Mouse (Mus musculus): ENCODE results near the gene Olfr263. TPM values are rescaled to one million over a fixed set of nuclear protein-coding genes. Genes with fewer than 3 reads are reported as not detected.
"Not testable (repeated sequence)": the region's sequence is repeated elsewhere in the genome, so short reads cannot be mapped to it uniquely, and the experiment has no call there.

Olfr263 gene
- polyA plus RNA-seq (2016; fragmentation: Nextera tagmentation; extraction: Ambion mirVana) = not detected in 2 replicates

GRCm38 (mm10) chr13:21129339-21129738 is at the start of gene Olfr263:
Gene Olfr263 (plus strand): TSS chr13:21129639.
- H3K9me3 ChIP-seq (replicated peaks); H3K27ac ChIP-seq (replicated peaks); H3K36me3 ChIP-seq; H3K4me1 ChIP-seq; DNase-seq (ENCODE audit: low spot score); H3K27me3 ChIP-seq (ENCODE audit: low read depth, poor library complexity, severe bottlenecking); H3K4me3 ChIP-seq: not testable (repeated sequence)
- 85% methylated on average over 3 of the region's 3 CpGs for WGBS

- Histone ChIP-seq H3K36me3 (no peaks in the 10 kb centered on the region), H3K4me3 (no peak overlapping the region), H3K4me1 (no peaks in the 10 kb centered on the region), H3K27me3 (ENCODE audit: low read depth, poor library complexity, severe bottlenecking) (no peaks in the 10 kb centered on the region), H3K9me3 (replicated peaks) (no peaks in the 10 kb centered on the region), H3K27ac (replicated peaks) (no peak overlapping the region)
- 88% methylated on average over 2 of the region's 2 CpGs for WGBS
- DNase-seq (ENCODE audit: low spot score) = no peak
These were observed 46.8 kb upstream of the Olfr263 start for GRCm38 (mm10) chr13:21082686-21083085.

DNA sequence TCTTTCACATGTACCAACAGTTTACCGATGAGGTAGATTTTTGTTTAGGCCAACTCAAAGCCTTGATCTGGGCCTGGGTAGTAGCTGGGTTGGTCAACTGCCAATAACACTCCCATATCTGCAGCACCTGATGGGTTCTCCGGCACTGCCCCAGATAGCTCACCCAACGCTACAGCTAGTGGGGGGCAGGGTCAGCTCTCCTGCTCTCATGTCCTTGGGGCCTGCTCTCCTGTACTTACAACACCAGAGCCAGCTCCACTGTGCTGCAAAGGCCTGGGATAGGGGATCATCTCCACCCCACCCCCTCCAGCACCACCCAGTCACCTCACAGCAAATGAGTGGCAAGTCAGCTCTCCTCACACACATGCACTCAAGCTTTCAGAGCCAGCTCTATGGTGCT is 19.7 kb upstream of the Olfr263 start:
- Histone ChIP-seq H3K27ac (replicated peaks) (no peak overlapping the region), H3K4me3 (no peak overlapping the region), H3K27me3 (ENCODE audit: low read depth, poor library complexity, severe bottlenecking) (no peaks in the 10 kb centered on the region), H3K4me1 (no peaks in the 10 kb centered on the region), H3K9me3 (replicated peaks) (no peaks in the 10 kb centered on the region), H3K36me3 (no peaks in the 10 kb centered on the region)
- no peak for DNase-seq (ENCODE audit: low spot score)
- WGBS = 92% methylated on average over 3 of the region's 3 CpGs

DNA sequence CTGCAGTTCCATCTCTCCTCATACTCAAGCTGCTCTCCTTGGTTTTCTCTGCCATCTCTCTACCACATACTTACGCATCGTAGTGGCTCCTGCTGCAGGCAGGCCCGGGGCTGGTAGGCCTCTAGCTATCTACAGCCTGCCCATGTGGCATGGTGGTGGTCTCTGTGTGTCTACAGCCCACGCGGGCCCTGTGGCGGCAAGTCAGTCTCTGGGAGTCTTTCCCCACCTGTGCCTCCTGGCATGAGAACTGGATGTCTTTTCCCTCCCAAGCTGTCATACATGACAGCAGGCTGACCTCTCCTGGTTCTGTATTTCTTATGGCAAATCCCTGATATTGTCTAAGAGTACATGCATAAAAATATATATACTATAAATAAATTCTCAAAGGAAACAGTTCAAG is 19.0 kb upstream of the Olfr263 start:
- DNase-seq (ENCODE audit: low spot score) = no peak
- no peaks in the 10 kb centered on the region for H3K27me3 ChIP-seq (ENCODE audit: low read depth, poor library complexity, severe bottlenecking)
- no peak overlapping the region for H3K27ac ChIP-seq (replicated peaks)
- H3K9me3 ChIP-seq (replicated peaks) = no peaks in the 10 kb centered on the region
- 94% methylated on average over 6 of the region's 6 CpGs for WGBS
- no peak overlapping the region for H3K4me3 ChIP-seq
- no peaks in the 10 kb centered on the region for H3K4me1 ChIP-seq
- no peaks in the 10 kb centered on the region for H3K36me3 ChIP-seq

DNA sequence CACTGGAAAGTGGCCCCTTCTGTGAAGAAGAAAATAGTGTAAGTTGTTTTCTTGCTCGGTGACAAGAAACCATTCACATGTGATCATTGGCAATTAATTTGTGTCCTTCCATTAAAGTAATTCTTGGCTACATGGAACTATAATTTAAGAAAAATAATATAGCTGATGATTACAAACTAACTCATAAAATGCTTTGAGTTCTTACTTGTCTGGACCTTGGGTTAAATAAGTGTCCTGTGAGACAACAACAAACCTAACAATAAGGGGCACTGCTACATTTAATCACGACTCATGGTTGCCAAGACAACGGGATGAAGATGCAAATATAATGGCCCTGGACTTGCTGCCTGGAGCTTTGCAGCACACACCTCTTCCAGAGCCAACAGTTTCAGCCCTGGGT is 18.3 kb upstream of the Olfr263 start, which contains the start of gene Olfr1369-ps1:
Gene Olfr1369-ps1, plus strand, starts transcription at position 301 of the 400 bp plus-strand sequence.
- H3K27me3 ChIP-seq (ENCODE audit: low read depth, poor library complexity, severe bottlenecking); H3K27ac ChIP-seq (replicated peaks); H3K4me1 ChIP-seq: not testable (repeated sequence)

DNA sequence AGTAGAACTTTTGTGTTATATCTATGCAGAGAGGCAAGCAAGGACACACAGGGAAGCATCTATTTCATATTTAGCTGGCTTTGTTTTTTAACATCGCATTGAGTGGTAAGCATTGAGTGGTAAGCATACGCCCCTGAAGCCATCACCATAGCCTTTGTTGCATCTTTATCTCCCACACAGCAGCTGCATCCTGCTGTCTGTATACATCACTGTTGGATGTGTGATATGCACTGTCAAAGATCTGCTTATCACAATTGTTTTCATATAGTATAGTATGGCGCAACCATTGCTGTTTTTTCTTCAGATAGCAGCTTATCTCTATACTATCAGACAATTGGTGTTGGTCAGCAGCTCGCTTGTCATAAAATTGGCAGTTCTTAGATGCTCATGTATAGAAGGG is 15.3 kb upstream of the Olfr263 start:
- Histone ChIP-seq H3K4me1 (no peaks in the 10 kb centered on the region), H3K36me3 (no peaks in the 10 kb centered on the region), H3K27ac (replicated peaks) (no peak overlapping the region), H3K9me3 (replicated peaks) (no peaks in the 10 kb centered on the region), H3K27me3 (ENCODE audit: low read depth, poor library complexity, severe bottlenecking) (no peaks in the 10 kb centered on the region), H3K4me3 (no peak overlapping the region)
- no peak for DNase-seq (ENCODE audit: low spot score)
- WGBS = 89% methylated on average over 4 of the region's 4 CpGs

More for the DNA sequence above, 18.3 kb upstream of the Olfr263 start, which contains the start of gene Olfr1369-ps1:
- H3K9me3 ChIP-seq (replicated peaks); H3K36me3 ChIP-seq; DNase-seq (ENCODE audit: low spot score); H3K4me3 ChIP-seq: not testable (repeated sequence)
- 77% methylated on average over 3 of the region's 3 CpGs for WGBS

GRCm38 (mm10) chr13:21142421-21142820 is 13.0 kb downstream of the Olfr263 start:
- no peaks in the 10 kb centered on the region for H3K4me1 ChIP-seq
- no peak overlapping the region for H3K27ac ChIP-seq (replicated peaks)
- no peak for DNase-seq (ENCODE audit: low spot score)
- no peaks in the 10 kb centered on the region for H3K27me3 ChIP-seq (ENCODE audit: low read depth, poor library complexity, severe bottlenecking)
- H3K36me3 ChIP-seq = no peaks in the 10 kb centered on the region
- no peak overlapping the region for H3K4me3 ChIP-seq
- H3K9me3 ChIP-seq (replicated peaks) = no peaks in the 10 kb centered on the region
- 49% methylated on average over 8 of the region's 8 CpGs for WGBS

DNA sequence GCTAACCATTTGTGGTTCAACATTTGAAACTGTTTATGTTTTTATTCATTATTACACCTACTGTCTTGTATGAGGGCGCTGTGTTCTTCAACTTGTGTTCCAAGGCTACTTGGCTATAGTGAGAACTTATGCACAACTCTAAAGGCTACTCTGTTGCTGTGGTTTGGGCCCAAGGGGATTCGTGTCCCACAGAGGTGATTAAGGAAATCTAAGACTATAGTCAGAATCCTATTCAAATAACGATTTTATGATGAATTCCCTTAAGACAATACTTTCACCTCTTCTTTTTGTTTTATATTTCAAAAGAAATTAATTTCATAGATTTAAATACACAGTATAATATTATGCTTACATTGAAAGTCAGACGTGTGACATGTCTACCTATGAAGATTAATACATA is 16.3 kb downstream of the Olfr263 start, which contains the start of gene Olfr1368:
Gene Olfr1368, minus strand, starts transcription at position 101 of the 400 bp plus-strand sequence.
- Histone ChIP-seq H3K27me3 (ENCODE audit: low read depth, poor library complexity, severe bottlenecking) (no peaks in the 10 kb centered on the region), H3K4me1 (no peaks in the 10 kb centered on the region), H3K9me3 (replicated peaks) (no peaks in the 10 kb centered on the region), H3K27ac (replicated peaks) (no peak within 1 kb of the TSS), H3K36me3 (no peaks in the 10 kb centered on the region), H3K4me3 (no peak within 1 kb of the TSS)
- DNase-seq (ENCODE audit: low spot score) = no peak
- 76% methylated on average over 4 of the region's 4 CpGs for WGBS

- H3K27me3 ChIP-seq (ENCODE audit: low read depth, poor library complexity, severe bottlenecking) = peaks cover 3% of the 10 kb centered on the region; the same call in 1 of the 2 replicates
These were observed 26.4 kb downstream of the Olfr263 start for GRCm38 (mm10) chr13:21155888-21156287.

GRCm38 (mm10) chr13:21158071-21158470 is 28.6 kb downstream of the Olfr263 start:
- 2% methylated on average over 9 of the region's 9 CpGs for WGBS
- no peak for DNase-seq (ENCODE audit: low spot score)
- Histone ChIP-seq H3K27me3 (ENCODE audit: low read depth, poor library complexity, severe bottlenecking) (peaks cover 3% of the 10 kb centered on the region; the same call in 1 of the 2 replicates), H3K9me3 (replicated peaks) (no peaks in the 10 kb centered on the region), H3K36me3 (no peaks in the 10 kb centered on the region), H3K4me1 (peaks cover 11% of the 10 kb centered on the region), H3K4me3 (peak overlapping the region; percentile 67), H3K27ac (replicated peaks) (no peak overlapping the region)

More at GRCm38 (mm10) chr13:21155888-21156287, 26.4 kb downstream of the Olfr263 start:
- H3K27ac ChIP-seq (replicated peaks) = no peak overlapping the region
- H3K9me3 ChIP-seq (replicated peaks) = no peaks in the 10 kb centered on the region
- DNase-seq (ENCODE audit: low spot score) = no peak
- WGBS = 82% methylated on average over 5 of the region's 5 CpGs
- peaks cover 9% of the 10 kb centered on the region for H3K4me1 ChIP-seq
- no peaks in the 10 kb centered on the region for H3K36me3 ChIP-seq
- H3K4me3 ChIP-seq = no peak overlapping the region

GRCm38 (mm10) chr13:21158785-21159474 is 29.5 kb downstream of the Olfr263 start:
- DNase-seq (ENCODE audit: low spot score) = peak; percentile 89
- Histone ChIP-seq H3K4me3 (peak overlapping the region; percentile 67), H3K27ac (replicated peaks) (no peak overlapping the region), H3K9me3 (replicated peaks) (no peaks in the 10 kb centered on the region), H3K36me3 (no peaks in the 10 kb centered on the region), H3K27me3 (ENCODE audit: low read depth, poor library complexity, severe bottlenecking) (peaks cover 3% of the 10 kb centered on the region; the same call in 1 of the 2 replicates), H3K4me1 (peaks cover 11% of the 10 kb centered on the region)
- WGBS = under 1% methylated on average over 19 of the region's 19 CpGs

DNA sequence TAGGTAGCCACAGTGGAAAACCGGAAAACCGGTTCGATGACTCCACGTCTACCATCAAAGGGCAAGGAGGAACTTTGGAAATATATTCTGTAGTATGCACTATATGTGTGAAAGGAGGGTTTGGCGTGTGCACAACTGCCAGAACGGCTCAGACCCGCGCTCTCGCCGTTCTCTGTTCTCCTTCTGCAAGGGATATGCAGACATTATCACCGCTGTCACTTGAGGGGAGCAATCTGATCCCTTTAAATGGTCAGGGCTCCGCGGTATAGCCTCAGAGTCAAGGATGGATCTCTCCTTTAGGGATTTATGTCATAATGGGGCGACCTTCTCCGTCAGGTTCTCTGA is 30.0 kb downstream of the Olfr263 start:
- Histone ChIP-seq H3K9me3 (replicated peaks) (no peaks in the 10 kb centered on the region), H3K36me3 (no peaks in the 10 kb centered on the region), H3K27ac (replicated peaks) (no peak overlapping the region), H3K27me3 (ENCODE audit: low read depth, poor library complexity, severe bottlenecking) (peaks cover 3% of the 10 kb centered on the region; the same call in 1 of the 2 replicates), H3K4me1 (peaks cover 11% of the 10 kb centered on the region), H3K4me3 (peak overlapping the region; percentile 67)
- WGBS = 0% methylated on average over 15 of the region's 15 CpGs
- no peak for DNase-seq (ENCODE audit: low spot score)

GRCm38 (mm10) chr13:21160041-21160511 is 30.6 kb downstream of the Olfr263 start:
- H3K4me1 ChIP-seq = peaks cover 11% of the 10 kb centered on the region
- H3K27ac ChIP-seq (replicated peaks) = no peak overlapping the region
- H3K4me3 ChIP-seq = peak overlapping the region; percentile 67
- DNase-seq (ENCODE audit: low spot score) = peak; percentile 50
- peaks cover 5% of the 10 kb centered on the region; the same call in 1 of the 2 replicates for H3K27me3 ChIP-seq (ENCODE audit: low read depth, poor library complexity, severe bottlenecking)
- WGBS = 1% methylated on average over 16 of the region's 16 CpGs
- no peaks in the 10 kb centered on the region for H3K9me3 ChIP-seq (replicated peaks)
- H3K36me3 ChIP-seq = no peaks in the 10 kb centered on the region
